Mouse (Mus musculus) thymus, adult 2 months (tissue): ENCODE measurements around the gene Fscn3. TPM values are rescaled to one million over a fixed set of nuclear protein-coding genes. Genes with fewer than 3 reads are reported as not detected.

Experiments used
- DNase-seq: peaks from one replicate; pipeline ENCODE4 v3.0.0; 2021
- H3K27ac ChIP-seq: fragments of 200-500 bp; 2 replicates; pipeline ENCODE4 v1.5.1; 2012; ENCODE audit warnings: low read length, control low read depth; ENCODE audit not compliant: control insufficient read depth, insufficient read depth
- H3K27me3 ChIP-seq: fragments of 200-500 bp; 2 replicates; pipeline ENCODE4 v1.6.1; 2012; ENCODE audit warnings: mild to moderate bottlenecking, low read length, moderate library complexity, mixed read lengths; ENCODE audit not compliant: control insufficient read depth, insufficient read depth
- H3K36me3 ChIP-seq: fragments of 200-500 bp; 2 replicates; pipeline ENCODE4 v1.6.1; 2012; ENCODE audit warnings: mild to moderate bottlenecking, low read length, moderate library complexity; ENCODE audit not compliant: control insufficient read depth, insufficient read depth
- H3K4me1 ChIP-seq: fragments of 200-500 bp; replicated peaks from 2 replicates; pipeline ENCODE4 v1.6.1; 2012; ENCODE audit warnings: low read length; ENCODE audit not compliant: control insufficient read depth, insufficient read depth
- H3K4me3 ChIP-seq: fragments of 200-500 bp; 2 replicates; pipeline ENCODE4 v1.5.1; 2012; ENCODE audit warnings: mild to moderate bottlenecking, low read length, control low read depth, moderate library complexity; ENCODE audit not compliant: control insufficient read depth, insufficient read depth
- CTCF ChIP-seq: fragments of 200-500 bp; IDR thresholded peaks from 2 replicates; pipeline ENCODE4 v1.5.1; 2012; ENCODE audit warnings: mild to moderate bottlenecking, control low read depth, low read length, moderate library complexity, borderline replicate concordance; ENCODE audit not compliant: control insufficient read depth, poor library complexity, insufficient read depth; ENCODE audit errors: extremely low read depth
- POLR2A ChIP-seq: fragments of 200-500 bp; IDR thresholded peaks from 2 replicates; pipeline ENCODE4 v1.6.1; 2012; ENCODE audit warnings: mild to moderate bottlenecking, low read length, control low read depth, moderate library complexity; ENCODE audit not compliant: control insufficient read depth, poor library complexity, insufficient read depth; ENCODE audit errors: extremely low read depth
- WGBS: fragments of 180-500 bp; shearing (Covaris S2); methylation state at CpG from one replicate; pipeline ENCODE4 v1.1.7; 2018; 5-methylcytosine and 5-hydroxymethylcytosine counted together
- polyA plus RNA-seq: library from polyadenylated mRNA; depleted of rRNA; stranded (reverse); fragments of >200 nt; gene quantifications from 2 replicates; pipeline ENCODE4 v1.2.3, GENCODE M21; 2012; rRNA removed

The Fscn3 gene
- polyA plus RNA-seq, 1 experiment: 0.19 TPM

DNA sequence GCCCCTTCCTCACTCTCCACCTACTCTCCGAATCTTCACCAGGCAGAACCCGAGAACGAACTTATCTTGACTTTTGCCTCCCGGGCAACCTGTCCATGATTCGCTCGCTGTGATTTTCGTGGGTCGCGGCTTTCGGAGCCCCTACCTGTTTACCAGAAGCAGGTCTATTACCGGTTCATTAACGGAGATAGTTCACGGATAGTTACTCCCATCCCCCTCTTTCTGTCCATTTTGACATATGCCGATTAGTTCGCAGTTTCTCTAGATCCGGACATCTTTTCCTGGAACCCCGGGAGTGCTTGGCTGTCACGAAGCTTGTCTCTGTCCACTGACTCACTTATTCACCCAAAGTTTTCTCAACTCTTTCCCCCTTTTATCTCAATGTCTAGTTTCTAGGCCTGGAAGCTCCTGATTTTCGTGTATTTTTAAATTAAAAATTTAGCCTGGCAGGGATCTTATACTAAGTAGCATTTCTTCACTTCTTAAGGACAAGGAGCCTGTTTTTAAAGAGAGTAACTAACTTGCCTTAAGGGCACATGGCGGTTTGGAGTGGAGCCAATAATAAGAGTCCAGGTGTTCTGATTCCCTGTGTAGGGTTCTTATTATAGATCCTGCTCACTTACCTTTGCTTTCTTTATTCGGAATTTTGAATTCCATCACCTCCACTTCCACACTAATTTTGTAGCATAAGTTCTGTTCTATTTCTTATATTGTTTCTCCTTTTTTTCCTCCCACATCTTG, 53.3 kb downstream of the Fscn3 start:
- peaks cover 10% of the 10 kb centered on the region for H3K4me1 ChIP-seq
- WGBS: 6% methylated on average over 21 of the region's 21 CpGs
- no peak for TF ChIP-seq POLR2A
- TF ChIP-seq CTCF: no peak
- no peaks in the 10 kb centered on the region for H3K36me3 ChIP-seq
- no peak overlapping the region for H3K27ac ChIP-seq
- no peak for DNase-seq
- peak overlapping the region; percentile 74 for H3K4me3 ChIP-seq
- H3K27me3 ChIP-seq: no peaks in the 10 kb centered on the region

DNA sequence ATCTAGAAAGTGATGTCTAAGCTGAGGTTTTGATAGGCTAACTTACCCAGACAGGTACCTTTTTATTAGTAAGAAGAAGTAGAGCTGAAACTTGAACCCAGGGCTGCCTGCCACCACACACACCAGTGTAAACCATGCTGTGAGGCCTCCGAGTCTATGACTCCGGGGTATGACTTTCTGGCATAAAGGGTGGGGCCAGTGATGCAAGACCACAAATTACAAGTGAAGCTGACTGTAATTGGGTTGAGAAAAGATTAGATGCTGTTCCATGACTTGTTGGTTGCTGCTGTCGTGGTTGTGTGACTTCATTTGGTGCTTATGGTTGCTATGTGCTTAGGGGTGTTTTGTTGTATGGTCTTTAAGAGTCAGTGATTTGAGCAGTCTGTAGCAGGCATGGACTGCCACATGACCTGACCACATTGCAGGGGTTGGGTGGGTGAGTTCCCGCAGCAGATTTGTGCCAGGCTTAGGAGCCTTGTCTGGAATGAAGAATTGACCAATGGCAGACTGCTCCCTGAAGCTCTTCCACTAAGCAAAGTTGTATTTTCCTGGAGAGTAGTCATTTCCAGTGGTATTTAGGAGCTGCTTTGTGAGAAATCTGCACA, 55.2 kb downstream of the Fscn3 start:
- no peak for DNase-seq
- H3K4me1 ChIP-seq: peaks cover 10% of the 10 kb centered on the region
- no peaks in the 10 kb centered on the region for H3K36me3 ChIP-seq
- no peak overlapping the region for H3K27ac ChIP-seq
- H3K27me3 ChIP-seq: no peaks in the 10 kb centered on the region
- H3K4me3 ChIP-seq: no peak overlapping the region
- WGBS: 62% methylated on average over 4 of the region's 4 CpGs
- TF ChIP-seq CTCF (no peak), POLR2A (no peak)

- no peak overlapping the region for H3K4me3 ChIP-seq
- H3K27me3 ChIP-seq: no peaks in the 10 kb centered on the region
- 0 out of 2 replicates have a peak, but pooled peaks cover 3% of the 10 kb centered on the region for H3K4me1 ChIP-seq
- 94% methylated on average over 2 of the region's 2 CpGs for WGBS
- no peaks in the 10 kb centered on the region; the same call in 1 of the 2 replicates for H3K36me3 ChIP-seq
- DNase-seq: no peak
- H3K27ac ChIP-seq: no peak overlapping the region
- TF ChIP-seq CTCF: no peak
- TF ChIP-seq POLR2A: no peak
Measured at GRCm38 (mm10) chr6:28486008-28486407, 58.4 kb downstream of the Fscn3 start.

GRCm38 (mm10) chr6:28486471-28486870, 58.9 kb downstream of the Fscn3 start:
- H3K4me3 ChIP-seq: no peak overlapping the region
- no peaks in the 10 kb centered on the region; the same call in 1 of the 2 replicates for H3K36me3 ChIP-seq
- no peak for DNase-seq
- 71% methylated on average over 2 of the region's 2 CpGs for WGBS
- TF ChIP-seq POLR2A: no peak
- TF ChIP-seq CTCF: no peak
- H3K27ac ChIP-seq: no peak overlapping the region
- 0 out of 2 replicates have a peak, but pooled peaks cover 3% of the 10 kb centered on the region for H3K4me1 ChIP-seq
- H3K27me3 ChIP-seq: no peaks in the 10 kb centered on the region

- H3K4me3 ChIP-seq: no peak overlapping the region
- H3K27me3 ChIP-seq: no peaks in the 10 kb centered on the region
- no peaks in the 10 kb centered on the region for H3K4me1 ChIP-seq
- TF ChIP-seq CTCF (no peak), POLR2A (no peak)
- no peak for DNase-seq
- WGBS: 63% methylated on average over 7 of the region's 7 CpGs
- H3K27ac ChIP-seq: no peak overlapping the region
- H3K36me3 ChIP-seq: no peaks in the 10 kb centered on the region; the same call in 1 of the 2 replicates
Measured at GRCm38 (mm10) chr6:28486905-28487304, 59.3 kb downstream of the Fscn3 start.

Other genes starting within 250 kb of the Fscn3 start
- gene Zfp800, start 29.8 kb upstream of the Fscn3 start, polyA plus RNA-seq: 8.5 and 10.8 TPM in 2 replicates
- 595 and 682 TPM in 2 replicates for gene Arf5, start 4.2 kb upstream of the Fscn3 start, polyA plus RNA-seq
- gene Gcc1, start 601 bp downstream of the Fscn3 start, polyA plus RNA-seq: 9.3 and 10.6 TPM in 2 replicates
- gene Pax4, start 21.6 kb downstream of the Fscn3 start, polyA plus RNA-seq: not detected in 2 replicates
- gene Snd1, start 47.4 kb downstream of the Fscn3 start, polyA plus RNA-seq: 79.3 and 82.0 TPM in 2 replicates